Mouse (Mus musculus): ENCODE measurements at regions not wholly inside any gene's neighbourhood (a gene's known extent, or its start where the extent isn't known, plus 50 kb on each side); places are given as distances from the start of the nearest gene placed in this dataset.
A peak's percentile ranks its signal among the peaks of the same experiment; 100 is the strongest.

GRCm38 (mm10) chr3:120217710-120218109 lies 433.4 kb upstream of the Ptbp2 start:
- intact Hi-C loops (cut with DNase I), result no loop called here

DNA sequence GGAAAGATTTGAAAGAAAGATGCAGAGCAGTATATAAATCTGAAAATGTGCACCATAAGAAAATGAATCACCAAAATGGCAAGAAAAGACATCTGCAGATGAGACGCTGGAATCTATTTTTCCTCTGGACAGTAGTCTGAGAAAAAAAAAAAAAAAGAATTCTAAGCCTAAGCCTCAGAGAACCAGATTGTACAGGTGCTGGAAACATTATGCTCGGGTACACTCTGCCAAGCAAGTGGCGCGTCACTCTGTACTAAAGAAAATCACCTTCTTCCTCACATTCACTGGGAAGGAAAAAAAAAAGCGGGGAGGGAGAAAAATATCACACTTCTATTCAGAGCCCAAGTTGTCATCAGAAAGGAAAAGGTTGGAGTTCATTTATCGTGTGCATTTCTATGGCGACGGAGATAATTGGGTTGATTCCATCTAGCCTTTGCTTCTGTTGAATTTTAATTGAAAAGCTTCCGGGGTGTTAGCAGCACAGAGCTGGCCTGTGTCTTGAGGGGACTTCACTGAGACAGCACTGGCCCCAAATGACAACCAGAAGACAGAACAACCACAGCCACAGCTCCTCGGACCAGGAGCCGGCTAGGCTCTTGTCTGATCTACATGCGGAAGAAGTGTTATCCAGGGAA lies 430.5 kb upstream of the Ptbp2 start:
- no peak for DNase-seq
- intact Hi-C loops (cut with DNase I), result no loop called here

More at GRCm38 (mm10) chr3:120217710-120218109, 433.4 kb upstream of the Ptbp2 start:
- no peak for DNase-seq

GRCm38 (mm10) chr3:120199403-120199802 lies 415.1 kb upstream of the Ptbp2 start:
- intact Hi-C loops (cut with DNase I), result loop anchor here (10.0 kb wide), 1 partner anchor 1775 kb away; no protein-coding TSS in a partner anchor
- no peak for DNase-seq

DNA sequence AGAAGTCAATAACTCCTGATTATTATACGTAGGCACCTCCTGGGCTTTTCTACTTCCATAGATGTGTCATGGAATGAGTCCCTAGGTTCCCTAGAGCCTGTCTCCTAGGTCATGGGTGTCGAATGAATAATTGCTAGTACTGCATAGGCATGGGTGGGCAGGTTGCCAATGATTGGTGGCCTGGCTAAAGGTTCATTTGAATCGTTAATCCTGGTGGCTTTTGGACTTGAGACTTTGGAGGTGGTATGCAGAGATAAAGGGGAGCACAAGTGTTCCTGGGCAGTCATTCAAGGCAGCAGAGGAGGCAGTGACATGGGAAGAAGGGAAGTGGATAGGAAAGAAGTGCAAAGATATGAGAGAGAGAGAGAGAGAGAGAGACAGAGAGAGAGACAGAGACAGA lies 410.2 kb upstream of the Ptbp2 start:
- intact Hi-C loops (cut with DNase I), result loop anchor here (10.0 kb wide), 1 partner anchor 1770 kb away; no protein-coding TSS in a partner anchor
- DNase-seq, result no peak

DNA sequence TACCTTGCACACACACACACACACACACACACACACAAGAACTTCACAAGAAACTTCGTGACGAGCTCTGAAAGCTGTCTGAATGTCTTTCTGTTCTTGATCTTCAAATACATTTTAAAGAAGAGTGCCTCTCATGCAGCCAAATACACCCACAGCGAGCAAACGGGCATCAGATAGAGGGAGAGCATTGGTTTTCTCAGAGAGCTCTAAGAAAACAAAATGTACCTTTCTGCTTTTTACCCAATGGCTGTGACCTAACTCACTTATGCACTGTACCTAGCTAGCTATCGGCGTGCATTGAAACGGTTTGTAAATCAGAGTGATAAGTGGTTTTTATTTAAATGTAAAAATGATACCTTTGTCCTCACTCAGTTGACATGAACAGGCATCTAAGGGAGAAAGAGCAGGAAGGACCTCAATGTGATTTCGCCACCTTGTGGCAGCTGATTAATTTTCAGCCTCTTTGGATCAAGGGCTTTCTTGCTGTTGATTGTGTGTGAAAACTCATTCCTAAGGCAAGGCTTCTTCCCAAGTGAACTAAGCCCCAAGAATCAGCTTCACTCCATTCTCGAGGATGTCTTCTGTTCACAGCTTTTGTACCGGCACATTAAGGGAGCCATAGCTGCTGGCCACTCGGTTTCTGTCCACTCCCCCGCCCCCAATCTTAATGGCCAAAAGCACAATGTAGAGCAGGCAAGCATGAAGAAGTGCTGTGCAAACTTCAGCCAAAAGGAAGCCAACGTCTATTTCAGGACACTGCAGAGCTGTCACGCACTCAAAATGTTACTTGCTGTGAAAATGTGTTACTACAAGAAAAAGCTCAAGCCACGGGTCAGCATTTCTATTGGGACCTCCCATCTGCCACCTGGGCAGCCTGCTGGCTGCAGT lies 408.4 kb upstream of the Ptbp2 start:
- peak in 1 of 2 experiments; percentile 18 for DNase-seq
- intact Hi-C loops (cut with DNase I), result loop anchor here (10.0 kb wide), 1 partner anchor 1768 kb away; no protein-coding TSS in a partner anchor

DNA sequence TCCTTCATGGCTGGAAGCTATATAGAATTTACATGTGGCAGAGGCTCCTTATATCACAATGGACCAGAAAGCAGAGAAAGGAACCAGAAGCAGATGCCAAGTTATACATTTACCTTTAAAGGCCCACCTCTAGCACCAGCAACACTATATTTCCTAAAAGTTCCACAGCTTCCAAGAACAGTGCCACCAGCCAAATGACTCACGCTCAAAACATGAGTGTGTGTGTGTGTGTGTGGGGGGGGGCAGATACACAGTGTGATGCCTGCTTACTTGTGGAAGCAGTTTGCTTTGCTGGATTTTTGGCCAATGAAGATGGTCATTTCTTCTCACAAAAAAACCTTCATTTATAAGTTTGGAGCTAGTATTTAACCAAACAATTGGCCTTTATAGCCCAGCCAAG lies 405.3 kb upstream of the Ptbp2 start:
- no peak for DNase-seq
- intact Hi-C loops (cut with DNase I), result loop anchor here (10.0 kb wide), 1 partner anchor 1765 kb away; no protein-coding TSS in a partner anchor

- intact Hi-C loops (cut with DNase I), result no loop called here
- DNase-seq, result no peak
These were observed 396.8 kb upstream of the Ptbp2 start for GRCm38 (mm10) chr3:120180931-120181610.

DNA sequence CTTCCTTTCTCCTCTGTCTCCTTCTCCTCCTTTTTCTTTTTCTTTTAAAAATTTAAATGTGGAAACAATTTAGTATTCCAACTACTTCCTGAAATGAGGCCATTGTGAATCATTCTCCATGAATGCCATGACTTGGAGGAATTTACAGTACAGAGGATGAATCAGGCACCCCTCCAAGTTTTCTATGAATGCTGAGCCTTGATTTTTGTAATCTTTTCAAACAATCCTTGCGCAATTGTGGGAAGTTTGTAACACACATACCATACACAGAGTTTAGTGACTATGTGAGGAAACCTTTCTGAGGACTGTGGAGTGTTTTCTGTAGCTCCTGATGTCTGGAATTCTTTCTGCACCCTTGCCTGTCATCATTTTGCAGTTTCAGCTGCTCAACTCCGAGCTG lies 391.4 kb upstream of the Ptbp2 start:
- DNase-seq, result no peak
- intact Hi-C loops (cut with DNase I), result no loop called here

Measured in gastrocnemius, postnatal 36 days (tissue).